Mouse (Mus musculus) liver, postnatal 0 days (tissue): ENCODE results near the gene Amigo1.

Source experiments
- CTCF ChIP-seq: sonication (generic); IDR thresholded peaks from 2 replicates; pipeline ENCODE4 v1.5.1; 2016; ENCODE audit warnings: antibody characterized with exemption, low read depth
- EP300 ChIP-seq: IDR thresholded peaks from 2 replicates; pipeline ENCODE4 v1.6.1; 2016; ENCODE audit warnings: antibody characterized with exemption, low read depth, mild to moderate bottlenecking

GRCm38 (mm10) chr3:108231646-108232045, 45.5 kb downstream of the Amigo1 start:
- TF ChIP-seq EP300 (no peak), CTCF (no peak)
